Mouse (Mus musculus): Measurements from ENCODE around the gene Midn.
A peak's percentile ranks its signal among the peaks of the same experiment; 100 is the strongest.

Gene Midn

GRCm38 (mm10) chr10:80196167-80196566 is 48.1 kb downstream of the Midn start:
- DNase-seq (ENCODE audit: low spot score): no peak

GRCm38 (mm10) chr10:80196778-80197581 is 48.9 kb downstream of the Midn start:
- no peak for DNase-seq (ENCODE audit: low spot score)

GRCm38 (mm10) chr10:80199440-80200008 is 51.5 kb downstream of the Midn start:
- peak; percentile 62 for DNase-seq (ENCODE audit: low spot score)

- no peak for DNase-seq (ENCODE audit: low spot score)
Observed at GRCm38 (mm10) chr10:80200485-80200884, 52.4 kb downstream of the Midn start.

GRCm38 (mm10) chr10:80204055-80204454 is 56.0 kb downstream of the Midn start:
- DNase-seq (ENCODE audit: low spot score): no peak

GRCm38 (mm10) chr10:80207201-80207600 is 59.1 kb downstream of the Midn start:
- DNase-seq (ENCODE audit: low spot score): no peak

GRCm38 (mm10) chr10:80207676-80208075 is 59.6 kb downstream of the Midn start:
- DNase-seq (ENCODE audit: low spot score): no peak
